Mouse (Mus musculus) NIH3T3 (cell line): Measurements from ENCODE around the gene Cacna1g.
A peak's percentile ranks its signal among the peaks of the same experiment; 100 is the strongest.

Experiments used
- DNase-seq: peaks from one replicate; pipeline ENCODE4 v3.0.0-alpha.2; 2012; ENCODE audit warnings: low read depth

Cacna1g gene

DNA sequence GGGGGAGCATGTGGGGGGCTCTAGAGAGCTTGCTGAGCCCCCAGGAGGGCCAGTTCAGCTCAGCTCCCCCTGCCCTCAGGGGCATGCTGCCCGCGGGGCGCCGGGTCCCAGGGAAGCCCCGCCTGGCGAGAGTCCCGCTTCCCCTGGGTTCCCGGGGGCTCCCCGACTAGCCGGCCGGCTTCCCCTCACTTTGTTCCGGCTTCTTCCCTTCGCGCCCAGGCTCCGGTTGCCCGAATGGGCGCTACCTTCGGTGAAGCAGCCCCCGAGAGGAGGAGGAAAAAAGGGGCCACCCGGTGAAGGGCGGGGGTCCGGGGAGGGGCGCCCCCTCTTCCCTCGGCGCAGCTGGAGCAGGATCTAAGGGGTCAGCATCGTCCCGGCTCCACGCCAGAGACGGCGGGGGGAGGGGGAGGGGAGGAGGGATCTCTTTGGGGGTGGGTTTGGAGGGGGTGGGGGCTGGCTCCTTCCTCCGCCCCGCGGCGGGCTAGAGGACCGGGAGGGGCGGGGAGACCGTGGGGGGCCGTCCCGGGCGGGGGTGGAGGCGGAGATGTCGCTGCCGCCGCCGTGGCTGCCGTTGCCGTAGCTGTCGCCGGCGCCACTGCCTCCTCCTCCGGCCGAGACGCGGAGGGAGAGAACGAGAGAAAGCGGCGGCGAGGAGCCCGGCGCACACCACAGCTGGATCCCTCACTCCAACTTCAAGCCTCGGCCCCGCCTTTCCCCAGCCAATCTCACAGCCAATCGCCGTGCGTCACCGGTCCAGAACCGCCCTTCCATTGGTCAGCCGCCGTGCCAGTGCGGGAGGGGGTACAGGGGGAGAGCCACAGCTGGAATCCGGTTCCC lies at the start of gene Cacna1g:
Cacna1g (minus strand) TSS at position 492 of the 837 bp plus-strand sequence.
- peak; percentile 94 for DNase-seq

DNA sequence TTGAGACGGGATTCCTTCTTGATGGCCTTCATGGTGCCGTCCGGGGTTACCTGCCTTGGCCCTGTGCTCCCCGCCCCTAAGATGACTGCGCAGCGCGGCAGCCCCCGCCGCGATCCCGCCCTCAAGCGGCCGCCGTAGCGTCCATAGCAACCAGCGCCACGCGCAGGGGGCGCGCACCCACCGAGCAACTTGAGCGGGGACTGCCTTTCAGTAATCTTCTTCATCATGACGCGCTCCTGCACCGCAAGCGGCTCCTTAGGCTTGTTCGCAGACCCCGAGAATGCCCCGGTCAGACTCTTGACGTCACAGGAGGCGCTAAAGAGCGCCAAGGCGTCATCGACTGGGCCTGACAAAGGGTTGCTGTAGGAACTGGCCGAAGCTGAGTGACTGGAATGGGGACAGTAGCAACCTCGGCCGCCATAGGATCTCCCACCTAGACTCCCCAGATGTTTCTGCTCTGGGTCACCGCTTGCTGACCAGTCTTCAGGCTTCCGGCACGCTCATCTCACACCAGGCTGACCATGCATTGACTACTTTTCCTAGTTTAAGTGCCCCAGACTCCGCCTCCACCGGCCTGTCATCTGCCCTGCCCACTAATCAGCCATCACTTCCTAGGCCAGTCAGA lies 47.3 kb upstream of the Cacna1g start, which contains the start of gene Mycbpap:
Mycbpap (minus strand) TSS at position 524 of the 625 bp plus-strand sequence.
- no peak for DNase-seq

DNA sequence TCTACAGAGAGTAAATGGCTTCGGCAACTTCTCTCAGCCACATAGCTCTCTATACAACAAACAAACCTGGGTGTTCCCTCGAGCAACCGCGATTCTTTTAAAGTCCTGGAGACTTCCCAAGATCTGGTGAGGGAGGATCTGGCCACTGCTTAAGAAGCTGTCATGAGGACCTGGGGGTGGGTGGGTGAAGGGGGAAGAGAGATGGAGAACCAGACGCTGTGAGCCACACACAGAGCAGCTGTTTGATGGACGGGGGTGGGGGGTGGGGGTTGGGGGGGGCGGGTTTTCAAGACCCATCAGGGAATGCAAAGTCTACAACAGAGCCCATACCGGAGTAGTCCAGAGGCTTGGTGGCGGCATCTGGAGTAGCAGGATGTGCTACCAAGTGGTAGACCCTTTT lies 39.5 kb upstream of the Cacna1g start:
- peak; percentile 32 for DNase-seq

DNA sequence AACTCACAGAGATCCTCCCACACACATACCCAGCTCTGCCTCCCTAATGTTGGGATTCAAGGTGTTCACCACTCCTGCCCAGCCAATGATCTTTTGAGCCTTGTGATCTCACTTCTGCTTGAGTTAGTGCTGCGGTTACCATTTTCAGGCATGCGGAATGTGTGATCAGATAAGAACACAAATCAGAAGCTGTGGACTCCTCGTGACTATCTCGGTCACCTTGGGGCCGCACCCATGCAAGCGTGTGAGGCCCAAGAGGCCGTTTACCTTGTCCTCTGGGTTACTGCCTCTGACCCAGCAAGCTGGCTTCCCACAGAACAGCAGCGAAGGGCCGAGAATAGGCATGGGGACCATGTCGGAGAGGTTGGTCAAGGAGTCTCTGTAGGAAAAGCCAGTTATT lies 35.0 kb upstream of the Cacna1g start:
- no peak for DNase-seq

- DNase-seq = no peak
Observed at GRCm38 (mm10) chr11:94501482-94501881, 27.5 kb upstream of the Cacna1g start.

DNA sequence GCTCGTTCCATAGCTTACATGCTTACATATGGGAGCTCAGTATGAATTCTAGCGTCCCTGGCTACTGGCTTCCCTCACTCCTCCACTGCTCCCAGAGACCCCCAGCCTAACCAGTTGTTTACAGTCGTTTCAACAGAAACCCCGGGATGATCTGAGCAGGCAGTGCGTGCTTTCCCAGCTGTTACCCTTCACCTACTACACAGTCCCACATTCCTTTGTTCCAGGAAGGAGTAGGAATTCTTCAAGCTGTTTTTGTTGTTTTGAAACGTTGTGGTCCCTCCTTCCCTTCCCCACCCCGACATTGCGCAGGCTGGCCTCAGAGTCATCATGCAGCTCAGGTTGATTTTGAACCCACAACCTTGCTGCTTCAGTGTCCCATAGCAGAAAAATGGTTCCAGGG lies 26.4 kb upstream of the Cacna1g start:
- DNase-seq = no peak

GRCm38 (mm10) chr11:94499661-94500152 lies 25.7 kb upstream of the Cacna1g start, which contains the start of gene Epn3:
Gene Epn3, minus strand, starts transcription at chr11:94499974.
- DNase-seq = no peak

GRCm38 (mm10) chr11:94499035-94499434 lies 25.0 kb upstream of the Cacna1g start:
- no peak for DNase-seq

GRCm38 (mm10) chr11:94498093-94498996 lies 24.3 kb upstream of the Cacna1g start:
- peak; percentile 63 for DNase-seq

DNA sequence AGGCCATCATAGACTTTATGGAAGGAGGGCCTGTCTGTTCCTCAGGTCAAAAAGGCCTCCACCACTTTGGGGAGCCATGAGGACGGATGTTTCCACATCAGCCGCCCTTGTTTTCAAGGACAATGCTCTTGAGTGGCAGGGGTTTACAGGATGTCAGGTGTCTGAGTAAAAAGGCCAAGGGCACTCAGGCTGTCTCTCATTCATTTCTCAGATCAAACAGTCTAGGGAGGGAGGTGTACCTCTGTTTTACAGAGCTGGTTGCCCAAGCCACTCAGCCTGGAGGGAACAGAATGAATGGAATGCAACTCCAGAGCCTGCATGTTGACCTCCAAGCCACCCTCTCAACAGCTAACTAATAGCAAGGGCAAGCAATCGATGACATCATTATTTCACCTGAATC lies 21.4 kb upstream of the Cacna1g start:
- DNase-seq = no peak

GRCm38 (mm10) chr11:94491749-94492099 lies 17.7 kb upstream of the Cacna1g start:
- DNase-seq = no peak

- peak; percentile 30 for DNase-seq
Observed at GRCm38 (mm10) chr11:94491035-94491748, 17.2 kb upstream of the Cacna1g start.

DNA sequence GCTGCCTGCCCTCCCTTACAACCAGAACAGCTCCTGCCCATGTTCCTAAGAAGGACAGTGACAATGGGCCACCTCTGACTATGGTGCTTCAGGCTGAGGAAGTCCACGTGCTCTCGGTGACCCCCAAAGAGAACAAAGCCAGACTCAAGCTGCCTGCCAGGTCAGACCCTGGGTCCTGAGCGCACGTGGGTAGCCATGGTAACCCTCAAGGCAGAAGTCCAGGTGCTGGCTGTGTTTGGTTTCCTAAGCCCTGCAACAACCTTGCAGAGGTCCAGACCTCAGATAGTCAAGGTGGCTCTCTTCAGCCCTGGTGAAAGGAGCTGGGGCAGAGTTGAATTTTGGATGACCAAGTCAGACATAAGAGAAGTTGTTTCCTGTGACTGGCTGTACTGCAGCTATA lies 15.7 kb upstream of the Cacna1g start:
- DNase-seq = no peak

GRCm38 (mm10) chr11:94488767-94489533 lies 15.0 kb upstream of the Cacna1g start:
- DNase-seq = no peak

- peak; percentile 89 for DNase-seq
Observed at GRCm38 (mm10) chr11:94486001-94486400, 12.0 kb upstream of the Cacna1g start, which contains the start of gene Spata20. Gene Spata20, minus strand, starts transcription at chr11:94486179.

DNA sequence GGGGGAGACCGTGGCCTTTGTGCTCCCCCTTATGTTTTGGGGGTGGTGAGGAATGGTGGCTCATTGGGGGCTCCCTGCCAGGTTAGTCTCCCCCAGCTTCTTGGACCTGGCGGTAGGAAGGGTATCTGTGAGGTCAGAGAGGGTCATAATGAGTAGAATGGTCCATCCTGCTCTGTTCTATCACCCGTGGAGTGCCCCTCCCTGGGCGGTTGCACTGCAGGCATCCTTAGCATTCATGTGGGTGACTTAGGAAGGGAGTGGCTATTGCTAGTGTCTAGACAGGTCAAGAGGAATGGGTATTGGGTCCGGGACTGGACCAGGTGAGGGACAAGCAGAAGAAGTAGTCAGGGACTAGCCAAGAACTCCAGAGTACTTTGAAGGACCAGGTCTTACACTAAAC lies 11.2 kb upstream of the Cacna1g start:
- no peak for DNase-seq

DNA sequence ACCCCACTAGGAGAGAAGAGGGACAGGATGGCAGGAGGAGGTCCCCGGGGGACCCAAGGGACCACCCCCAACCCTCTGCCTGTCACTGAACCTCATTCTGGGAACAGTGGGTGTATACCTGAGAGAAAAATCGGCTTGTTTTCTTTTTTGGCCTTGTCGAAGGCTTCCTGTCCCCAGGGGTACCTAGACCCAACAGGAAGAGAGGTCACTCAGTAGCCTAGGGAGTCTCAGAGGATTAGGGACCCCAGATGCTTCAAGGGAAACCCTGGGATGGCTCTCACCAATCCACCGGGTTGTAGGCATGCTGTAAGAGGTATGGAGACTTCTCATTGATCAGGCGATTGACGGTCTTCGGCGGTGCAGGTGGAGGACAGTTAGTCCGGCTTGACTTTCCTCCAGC lies 10.6 kb upstream of the Cacna1g start:
- no peak for DNase-seq

- no peak for DNase-seq
Observed at GRCm38 (mm10) chr11:94483921-94484320, 9.9 kb upstream of the Cacna1g start.

GRCm38 (mm10) chr11:94483436-94483835 lies 9.4 kb upstream of the Cacna1g start:
- no peak for DNase-seq

DNA sequence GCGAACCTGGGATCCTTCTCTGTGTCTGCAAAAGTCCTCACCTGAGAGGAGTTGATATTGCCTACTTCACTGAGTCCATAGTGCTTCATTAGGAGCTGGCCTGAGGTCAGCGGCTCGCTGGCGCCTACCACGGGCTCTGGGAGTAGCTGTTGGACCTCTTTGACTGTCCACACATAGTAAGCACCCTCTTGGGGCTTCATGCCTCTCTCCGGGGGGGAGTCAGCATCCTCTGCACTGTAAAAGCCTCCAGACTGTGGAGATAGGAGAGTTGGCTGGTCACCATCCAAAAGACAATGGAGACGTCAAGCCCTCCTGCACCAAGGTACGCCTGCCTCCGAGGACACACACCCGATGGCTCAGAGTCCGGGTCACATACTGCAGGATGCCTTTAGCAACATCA lies 8.7 kb upstream of the Cacna1g start:
- DNase-seq = no peak

DNA sequence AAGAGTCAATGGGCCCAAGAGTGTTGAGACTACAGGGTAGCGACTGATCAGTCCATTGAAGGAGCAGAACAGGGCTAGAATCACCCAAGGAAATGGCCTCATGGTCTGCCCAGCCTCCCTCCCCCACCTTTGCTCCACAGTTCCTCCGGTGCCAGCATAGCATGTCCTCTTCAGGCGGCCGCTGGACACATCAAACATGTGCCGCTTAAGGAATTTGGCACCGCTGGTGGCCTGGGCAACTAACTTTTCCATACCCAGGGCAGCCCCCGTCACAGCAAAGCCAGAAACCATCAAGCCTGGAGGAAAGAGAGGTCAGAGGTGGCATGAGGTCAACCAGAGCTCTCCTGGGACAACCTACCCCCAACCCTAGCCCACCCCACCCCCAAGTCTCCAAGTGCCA lies 8.0 kb upstream of the Cacna1g start:
- no peak for DNase-seq
